Mouse (Mus musculus) layer of hippocampus, postnatal 14 days (tissue): ENCODE data around the gene Mgat4b. TPM values are rescaled to one million over a fixed set of nuclear protein-coding genes. Genes with fewer than 3 reads are reported as not detected.
A peak's percentile ranks its signal among the peaks of the same experiment; 100 is the strongest.

Source experiments
- DNase-seq, 2 experiments: peaks; one replicate each; pipeline ENCODE4 v3.0.0; 2021 to 2022; ENCODE audit warnings: low spot score in 2 of 2, mixed read lengths in 1 of 2
- long read RNA-seq, 2 experiments: library from polyadenylated mRNA; stranded (forward); transcript quantifications; one replicate each; pipeline ENCODE4 v2.0.0; 2021
- total RNA-seq, 2 experiments: library from RNA; stranded (reverse); gene quantifications; 2 replicates each; pipeline ENCODE4 v1.2.3; 2021

Gene Mgat4b
- 100 to 1,000 TPM; 166 to 175 TPM for total RNA-seq
- long read RNA-seq, experiment 1, transcript Mgat4b-201 (15 exons, 2,429 nt) = major isoform, 146 of 193 reads
- long read RNA-seq, experiment 1, partial matches to known transcripts = 11 of 193 reads
- long read RNA-seq, experiment 1, other reads (novel, unspliced or antisense) = 35 of 193 reads
- long read RNA-seq, experiment 2, transcript Mgat4b-201 (15 exons, 2,429 nt) = major isoform, 163 of 244 reads
- long read RNA-seq, experiment 2, partial matches to known transcripts = 15 of 244 reads
- long read RNA-seq, experiment 2, other reads (novel, unspliced or antisense) = 65 of 244 reads

DNA sequence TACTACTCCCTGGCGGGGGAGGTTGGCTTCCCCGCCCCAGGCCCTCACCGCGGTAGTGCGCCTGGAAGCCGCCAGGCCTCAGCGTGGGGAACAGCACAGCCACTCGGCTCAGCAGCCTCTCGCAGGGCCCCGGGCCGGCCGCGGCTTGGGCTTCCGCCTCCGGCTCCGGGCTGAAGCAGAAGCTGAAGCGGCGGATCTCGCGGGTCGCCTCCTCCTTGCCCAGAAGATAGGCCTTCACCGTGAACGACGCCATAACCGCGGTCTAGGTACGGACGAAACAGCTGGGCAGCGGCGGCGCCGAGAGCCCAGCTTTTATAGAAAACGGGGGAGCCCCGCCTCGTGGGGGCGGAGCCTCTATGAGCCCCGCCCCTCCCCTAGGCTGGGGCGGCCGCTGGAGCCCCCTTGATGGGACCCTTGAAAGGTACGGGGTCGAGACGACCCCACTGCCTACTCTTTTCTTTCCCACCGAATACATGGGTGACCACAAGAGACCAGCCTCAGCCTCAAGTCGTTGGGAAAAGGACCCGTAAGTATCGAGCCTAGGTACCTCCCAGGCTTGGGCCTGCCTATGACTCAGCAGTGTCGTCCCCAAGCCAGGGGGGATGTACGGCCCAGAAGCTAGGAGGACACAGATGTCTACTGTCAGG, at the start of gene Mgat4b, which contains the start of gene Sqstm1:
Gene Mgat4b, plus strand, starts transcription at position 386 of the 647 bp plus-strand sequence.
Gene Sqstm1, minus strand, starts transcription at position 323 of the 647 bp plus-strand sequence.
- peak; percentile 79 to 88 for DNase-seq

DNA sequence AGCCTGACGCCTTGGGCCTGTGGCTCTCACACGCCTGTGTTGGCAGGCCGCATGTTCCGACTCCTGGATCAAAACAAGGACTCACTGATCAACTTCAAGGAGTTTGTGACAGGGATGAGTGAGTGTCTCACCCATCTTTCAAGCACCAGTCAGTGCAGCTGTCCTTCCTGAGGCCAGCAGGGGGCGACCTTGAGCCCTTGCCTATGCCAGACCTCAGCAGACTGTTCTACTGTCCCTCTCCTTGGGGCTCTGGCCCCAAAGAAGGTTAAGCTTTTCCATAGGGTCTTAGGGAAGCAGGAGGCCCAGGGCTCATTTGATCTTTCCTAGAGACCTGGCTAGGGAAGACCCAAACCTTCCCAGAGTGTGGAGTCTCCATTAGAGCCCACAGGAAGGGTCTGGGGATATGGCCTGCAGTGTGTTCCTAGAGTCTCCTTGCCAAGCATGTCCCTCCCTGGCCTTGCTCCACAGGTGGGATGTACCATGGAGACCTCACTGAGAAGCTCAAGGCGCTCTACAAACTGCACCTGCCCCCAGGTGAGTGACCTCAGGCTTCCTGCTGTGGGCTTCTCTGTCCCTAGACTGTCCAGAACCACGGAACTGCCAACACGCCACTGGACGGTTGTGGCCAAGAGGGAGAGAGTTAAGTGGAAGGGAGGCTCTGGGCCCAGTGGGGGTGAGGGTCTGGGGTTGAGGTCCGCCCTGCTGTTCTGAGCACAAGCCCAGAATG, 48.9 kb upstream of the Mgat4b start:
- DNase-seq = peak; percentile 27 to 47

DNA sequence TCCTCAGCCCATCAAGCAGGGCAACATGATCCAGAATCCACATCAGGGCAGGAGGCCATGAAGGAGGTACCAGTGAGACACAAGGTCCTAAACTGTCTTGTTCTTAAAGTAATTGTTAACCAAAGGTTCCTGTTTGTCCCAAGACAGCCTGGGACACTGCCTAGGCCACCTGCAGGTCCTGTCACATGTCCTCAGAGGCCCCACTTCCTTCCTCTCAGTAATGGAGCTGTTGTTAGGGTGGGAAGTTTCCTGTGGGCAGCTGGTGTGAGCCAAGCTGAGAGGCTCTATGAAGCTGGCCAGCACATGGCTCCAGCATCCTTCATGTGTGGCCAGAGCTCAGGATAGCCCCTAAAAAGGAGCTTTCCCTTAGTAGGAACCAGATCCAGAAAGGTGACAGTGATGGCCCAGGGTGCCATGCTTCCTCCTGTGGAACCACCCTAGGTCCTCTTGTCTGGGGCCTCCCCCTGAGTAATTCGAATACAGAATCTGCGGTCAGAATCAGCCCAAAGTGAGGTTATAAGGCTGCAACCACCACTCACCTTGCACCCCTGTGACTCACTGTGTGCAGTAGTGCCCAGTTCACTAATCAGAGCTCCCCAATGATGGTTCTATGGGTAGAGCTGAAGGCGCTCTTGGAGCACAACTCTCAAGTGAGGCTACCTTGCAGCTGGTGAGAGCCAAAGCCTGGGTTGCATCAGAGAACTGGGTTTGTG, 48.2 kb upstream of the Mgat4b start:
- DNase-seq = no peak

DNA sequence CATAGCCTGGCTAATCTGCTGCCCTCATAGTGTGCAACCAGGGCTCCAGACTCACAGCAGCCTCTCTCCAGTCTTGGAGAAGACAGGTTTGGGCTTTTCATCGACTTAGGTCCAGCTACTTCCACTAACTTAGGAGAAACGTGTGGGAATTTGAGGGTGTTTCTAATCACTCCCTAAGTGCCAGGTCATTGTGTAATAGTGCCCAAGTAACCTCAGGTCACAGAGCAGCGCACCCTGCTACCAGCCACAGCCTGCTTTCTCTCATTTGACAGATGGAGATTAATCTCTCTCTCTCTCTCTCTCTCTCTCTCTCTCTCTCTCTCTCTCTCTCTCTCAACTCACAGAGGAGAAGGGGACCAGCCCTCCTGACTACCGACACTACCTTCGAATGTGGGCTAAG, 42.3 kb upstream of the Mgat4b start:
- no peak for DNase-seq

DNA sequence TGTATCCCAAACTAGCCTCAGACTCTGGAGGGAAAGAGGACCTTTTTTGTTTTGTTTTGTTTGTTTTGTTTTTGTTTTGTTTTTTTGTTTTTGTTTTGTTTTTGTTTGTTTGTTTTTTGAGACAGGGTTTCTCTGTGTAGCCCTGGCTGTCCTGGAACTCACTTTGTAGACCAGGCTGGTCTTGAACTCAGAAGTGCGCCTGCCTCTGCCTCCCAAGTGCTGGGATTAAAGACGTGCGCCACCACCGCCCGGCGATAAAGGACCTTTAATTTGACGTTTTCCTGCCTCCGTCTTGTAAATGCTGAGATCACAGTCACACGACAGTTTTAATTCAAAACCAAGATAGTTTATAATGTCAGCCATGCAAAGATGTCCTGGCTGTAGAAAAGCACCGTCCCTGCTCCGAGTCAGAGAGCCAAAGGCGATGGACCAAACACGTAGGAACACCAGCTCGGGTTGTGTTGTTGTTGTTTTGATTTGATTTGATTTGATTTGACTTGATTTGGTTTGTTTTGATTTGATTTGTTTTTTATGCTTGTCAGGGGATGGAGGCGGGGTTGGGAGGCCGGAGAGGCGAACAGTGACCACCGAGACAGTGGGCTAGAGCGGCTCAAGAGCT, 36.5 kb upstream of the Mgat4b start, which contains the start of gene Mrnip:
Gene Mrnip, plus strand, starts transcription at position 334 of the 619 bp plus-strand sequence.
- peak in 1 of 2 experiments; percentile 92 for DNase-seq

DNA sequence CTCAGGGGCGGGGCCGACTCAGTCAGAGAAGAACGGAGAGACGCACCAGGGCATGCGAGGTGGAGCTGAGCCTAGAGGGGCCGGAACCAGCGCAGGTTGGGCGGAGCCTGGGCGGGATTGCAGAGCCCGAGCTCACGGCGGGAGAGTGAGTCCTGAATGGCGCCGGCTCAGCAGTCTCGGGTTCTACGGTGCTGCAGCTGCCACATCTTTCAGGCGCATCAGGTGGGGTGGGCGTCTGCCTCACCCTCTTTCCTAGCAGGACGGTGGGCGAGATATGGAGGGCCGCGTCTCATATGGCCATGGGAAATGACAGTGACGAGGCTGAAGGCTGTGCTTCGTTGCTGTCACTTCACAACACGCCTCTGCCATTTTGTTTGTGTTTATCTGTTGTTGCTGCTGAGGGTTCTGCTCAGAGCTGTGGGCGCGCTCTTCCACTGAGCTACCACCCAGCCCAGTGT, 35.9 kb upstream of the Mgat4b start:
- DNase-seq = peak in 1 of 2 experiments; percentile 97

DNA sequence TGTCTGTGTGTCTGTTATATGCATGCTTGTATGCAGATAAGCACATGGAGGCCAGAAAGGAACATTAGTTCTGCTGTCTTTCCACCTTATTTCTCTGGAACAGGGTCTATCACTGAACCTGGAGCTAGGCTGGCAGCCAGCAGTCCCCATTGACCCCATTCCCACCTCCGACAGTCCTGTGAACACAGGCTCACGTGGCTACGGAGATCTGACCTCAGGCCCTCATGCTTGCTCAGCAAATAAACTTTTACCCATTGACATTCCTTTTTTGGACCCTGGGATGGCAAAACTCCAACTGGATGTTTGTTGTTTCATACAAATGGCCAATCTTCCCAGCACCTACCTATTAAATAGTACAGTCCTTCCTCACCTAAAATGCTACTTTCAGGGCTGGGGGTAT, 34.3 kb upstream of the Mgat4b start:
- DNase-seq = no peak

DNA sequence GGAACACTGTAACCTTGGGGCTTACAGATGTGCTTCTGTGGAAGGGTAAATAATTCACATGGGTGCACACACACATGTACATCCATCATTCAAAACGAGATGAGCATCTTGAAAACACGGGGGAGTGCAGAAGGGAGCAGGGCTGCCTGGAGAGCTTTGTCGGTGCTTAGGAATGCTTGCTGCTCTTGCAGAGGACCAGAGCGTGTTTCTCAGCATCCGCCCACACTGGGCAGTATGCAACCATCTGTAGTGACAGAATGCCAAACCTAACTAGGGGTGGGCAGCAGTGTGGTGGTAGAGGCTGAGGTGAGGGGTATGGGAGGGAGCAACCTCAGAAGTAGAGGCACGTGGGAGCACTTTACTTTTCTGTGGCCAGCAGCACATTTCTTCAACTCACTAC, 33.6 kb upstream of the Mgat4b start:
- DNase-seq = no peak

DNA sequence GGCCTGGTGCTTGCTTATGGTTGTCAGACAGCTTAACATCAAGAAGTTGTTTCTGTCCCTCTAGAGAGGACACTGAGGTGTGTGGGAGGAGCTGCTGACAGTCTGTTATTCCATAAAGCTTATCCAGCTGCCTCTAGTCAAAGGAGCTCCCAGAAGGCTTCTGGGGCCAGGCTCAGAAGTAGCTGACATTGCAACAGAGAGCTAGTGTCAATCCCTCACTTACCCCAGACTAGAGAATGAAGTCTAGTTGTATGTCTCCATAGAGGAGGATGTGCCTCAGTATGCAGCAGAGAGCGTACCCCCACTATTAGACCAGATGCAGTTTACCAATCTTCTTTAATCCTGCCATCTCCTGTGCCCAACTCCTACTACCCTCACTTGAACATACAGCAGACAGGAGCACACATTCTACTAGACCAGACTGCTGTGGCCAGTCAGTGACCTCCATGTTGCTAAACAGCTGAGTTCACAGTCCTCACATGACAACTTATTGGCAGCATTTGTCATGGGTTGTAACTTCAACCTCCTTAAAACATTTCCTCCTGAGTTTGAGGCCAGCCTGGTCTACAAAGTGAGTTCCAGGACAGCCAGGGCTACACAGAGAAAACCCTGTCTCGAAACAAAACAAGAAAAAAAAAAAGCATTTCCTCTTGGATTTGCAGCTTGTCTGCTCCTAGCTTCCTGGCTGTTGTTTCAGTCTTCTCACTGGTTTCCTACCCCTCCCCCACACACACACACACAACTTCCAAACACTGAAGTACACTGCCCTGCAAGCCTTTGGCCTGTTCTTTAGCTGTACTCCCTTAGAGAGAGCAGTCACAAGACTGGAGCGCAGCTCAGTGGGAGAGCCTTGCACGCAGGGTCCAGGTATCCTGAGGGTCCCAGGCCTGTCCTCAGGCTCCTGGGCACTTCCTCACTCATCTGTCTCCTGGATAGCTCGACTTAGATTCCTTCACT, 31.9 kb upstream of the Mgat4b start:
- DNase-seq = no peak

DNA sequence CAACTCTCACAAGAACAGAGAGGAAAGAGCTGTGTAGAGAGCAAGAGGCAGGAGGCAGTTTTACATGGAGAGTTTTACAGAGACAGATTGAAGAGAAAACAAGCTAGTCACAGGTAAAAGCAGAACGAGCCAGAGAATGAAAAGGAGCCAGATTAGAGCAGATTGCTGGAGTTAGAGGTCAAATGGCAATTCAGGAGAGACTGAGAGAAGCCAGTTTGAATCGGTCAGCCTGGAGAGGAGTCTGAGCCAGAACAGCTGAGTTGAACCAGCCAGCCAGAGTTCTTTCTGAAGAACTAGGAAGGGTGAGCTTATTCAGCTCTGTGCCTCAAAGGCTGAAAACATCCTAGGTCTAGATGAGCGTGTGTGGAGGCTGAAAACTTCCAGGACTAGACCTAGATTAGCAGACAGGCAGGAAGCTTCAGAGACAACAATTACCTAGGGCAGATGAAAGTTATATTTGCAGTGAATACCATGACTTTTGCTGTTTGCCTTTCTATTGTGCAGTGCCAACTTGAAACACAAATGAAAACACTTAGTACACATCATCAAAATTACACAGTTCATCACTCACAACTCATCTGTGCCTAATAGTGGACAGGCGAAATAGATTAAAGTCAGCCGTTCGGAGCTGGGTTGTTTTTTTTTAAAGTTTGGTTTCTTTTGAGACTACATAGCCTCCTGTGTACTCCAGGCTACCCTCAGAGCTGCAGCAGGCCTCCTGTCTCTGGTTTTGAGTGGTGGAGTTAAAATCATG, 30.0 kb upstream of the Mgat4b start:
- DNase-seq = no peak

DNA sequence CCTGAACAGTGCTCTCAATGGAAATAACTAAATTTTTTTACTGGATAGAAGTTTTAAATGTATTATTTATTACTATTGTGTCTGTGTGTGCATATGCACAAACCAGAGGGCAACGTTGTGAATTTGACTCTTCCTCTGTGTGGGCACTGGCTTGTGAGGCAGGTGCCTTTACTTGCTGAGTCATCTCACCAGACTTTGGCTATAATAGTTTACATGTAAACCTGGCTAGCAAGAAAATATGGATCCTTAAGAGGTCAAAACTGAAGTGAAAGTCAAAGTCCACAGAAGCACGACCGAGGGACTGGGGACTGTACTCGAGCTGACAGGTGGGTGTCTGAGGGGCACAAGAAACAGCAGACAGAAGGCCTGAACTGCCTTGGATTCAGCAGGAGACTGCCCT, 28.0 kb upstream of the Mgat4b start:
- DNase-seq = no peak

DNA sequence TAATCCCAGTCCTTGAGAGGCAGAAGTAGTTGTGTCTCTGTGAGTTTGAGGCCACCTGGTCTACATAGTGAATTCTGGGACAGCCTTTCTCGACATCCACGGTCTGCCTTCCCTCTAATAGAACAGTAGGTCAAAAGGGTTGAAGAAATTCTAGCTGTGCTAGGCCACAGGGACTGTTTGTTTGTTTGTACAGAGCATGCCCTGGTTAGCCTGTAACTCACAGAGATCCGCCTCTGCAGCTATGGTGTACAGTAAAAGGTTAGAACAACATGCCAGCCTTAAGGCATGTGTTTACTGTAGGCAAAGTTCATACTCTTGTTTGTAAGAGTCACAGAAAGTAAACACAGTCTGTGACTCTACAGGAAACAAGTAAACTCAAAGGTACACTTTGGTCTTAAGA, 25.9 kb upstream of the Mgat4b start:
- no peak for DNase-seq

DNA sequence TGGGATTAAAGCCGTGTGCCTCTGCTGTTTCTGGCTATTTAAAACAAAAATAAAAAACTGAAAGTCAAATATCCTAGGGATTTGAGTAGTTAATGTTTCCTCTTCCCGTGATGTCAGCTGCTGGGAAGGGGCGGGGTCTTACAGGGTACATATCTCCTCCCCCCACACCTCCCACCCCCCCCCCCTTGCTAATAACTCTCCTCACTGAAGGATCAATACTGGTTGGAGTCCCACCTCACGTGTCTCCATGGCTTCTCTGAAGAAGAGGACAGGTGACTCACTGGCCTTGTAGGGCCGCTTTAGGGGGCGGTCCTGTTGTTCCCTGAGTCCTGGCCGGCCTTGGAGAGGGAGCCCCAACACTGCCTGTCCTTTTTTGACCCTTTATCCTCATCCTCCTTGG, 22.0 kb upstream of the Mgat4b start:
- DNase-seq = no peak

DNA sequence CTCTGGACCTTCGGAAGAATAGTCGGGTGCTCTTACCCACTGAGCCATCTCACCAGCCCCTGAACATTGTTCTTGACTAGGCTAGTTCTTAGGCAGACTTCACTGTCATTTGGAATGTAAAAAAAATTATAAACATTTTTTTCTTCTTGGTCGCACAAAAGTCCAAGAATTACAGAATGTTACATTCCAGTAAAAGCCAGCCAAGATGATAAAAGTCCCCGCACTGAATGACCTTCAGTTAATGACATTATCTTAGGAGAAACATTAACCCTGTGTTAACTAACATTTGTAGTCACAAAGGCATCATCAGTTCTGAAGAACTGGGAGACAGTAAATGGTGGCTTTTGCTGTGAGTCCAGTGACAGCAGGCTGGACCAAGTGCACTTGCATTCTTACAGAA, 20.3 kb upstream of the Mgat4b start:
- no peak for DNase-seq

DNA sequence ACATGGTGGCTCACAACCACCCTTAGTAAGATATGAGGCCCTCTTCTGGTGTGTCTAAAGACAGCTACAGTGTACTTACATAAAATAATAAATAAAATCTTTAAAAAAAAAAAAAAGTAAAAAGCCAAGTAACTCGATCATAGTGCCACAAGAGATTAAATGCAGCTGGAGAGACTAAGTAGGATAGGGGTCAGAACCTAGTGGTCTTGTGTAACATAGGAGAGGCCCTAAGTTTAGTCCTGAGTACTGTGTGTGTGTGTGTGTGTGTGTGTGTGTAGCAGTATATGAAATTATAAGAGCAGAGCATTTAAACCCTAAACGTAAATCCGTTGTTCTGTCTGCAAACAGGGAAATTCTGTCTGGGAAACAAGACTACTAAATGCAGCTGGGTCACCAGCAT, 18.4 kb upstream of the Mgat4b start:
- DNase-seq = no peak

DNA sequence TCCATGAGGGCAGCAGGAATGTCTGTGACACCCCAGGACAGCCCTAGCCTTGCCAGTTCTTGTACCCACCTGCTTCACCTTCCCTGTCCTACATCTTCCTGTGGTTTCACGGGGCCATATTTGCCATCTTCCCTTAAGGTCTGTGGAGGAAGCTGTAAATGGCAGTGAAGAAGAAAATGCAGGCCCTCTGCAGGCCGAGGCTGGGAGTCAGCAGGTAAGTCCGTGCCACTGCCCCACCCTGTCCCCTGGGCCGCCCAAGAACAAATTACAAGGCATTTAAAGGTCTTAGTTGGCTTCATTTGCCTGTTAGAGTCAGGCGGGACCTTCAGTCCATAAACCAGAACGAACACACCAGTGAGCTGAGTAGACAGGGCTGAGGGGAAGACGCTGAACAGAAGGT, 16.6 kb upstream of the Mgat4b start:
- no peak for DNase-seq

DNA sequence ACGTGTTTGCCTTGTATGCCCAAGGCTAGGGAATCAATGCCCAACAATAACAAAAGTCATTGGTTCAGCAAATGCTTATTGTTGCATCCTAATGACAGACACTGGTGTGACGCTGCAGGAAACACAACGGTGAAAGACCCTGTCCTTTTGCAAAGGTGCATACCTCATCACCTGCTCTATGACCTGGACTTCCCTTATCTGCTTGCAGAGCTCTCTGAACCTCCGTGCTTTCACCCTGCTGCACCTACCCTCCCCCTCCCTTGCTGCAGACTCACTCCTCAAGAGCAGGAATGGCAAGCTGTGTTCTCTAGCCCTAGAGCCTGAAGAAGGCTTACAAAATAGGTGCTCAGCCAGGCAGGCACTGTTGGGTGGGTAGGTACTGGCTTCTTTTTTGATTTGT, 15.9 kb upstream of the Mgat4b start:
- no peak for DNase-seq

DNA sequence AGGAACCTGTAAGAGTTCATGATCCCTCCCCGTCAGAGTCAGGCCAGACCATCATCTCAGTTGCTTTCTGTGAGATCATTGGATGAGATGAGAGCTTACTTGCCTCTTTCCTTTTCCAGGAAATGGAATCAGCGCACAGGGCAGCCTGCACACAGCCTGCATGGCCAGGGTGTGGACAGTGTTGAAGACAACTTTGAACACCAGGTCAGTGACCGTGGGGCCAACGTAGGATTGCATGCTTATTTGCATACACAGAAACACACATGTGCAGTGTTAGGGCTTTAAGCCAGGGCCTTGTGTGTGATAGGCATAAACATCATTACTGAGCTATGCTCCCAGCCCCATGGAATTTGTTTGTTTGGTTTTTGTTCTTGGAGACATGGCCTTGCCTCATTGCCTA, 13.2 kb upstream of the Mgat4b start:
- no peak for DNase-seq
